Mouse (Mus musculus) forelimb bud, embryonic 11.5 days (tissue): ENCODE measurements at regions not wholly inside any gene's neighbourhood (a gene's known extent, or its start where the extent isn't known, plus 50 kb on each side); places are given as distances from the start of the nearest gene placed in this dataset.

Source experiments
- DNase-seq: peaks from one replicate; pipeline ENCODE4 v3.0.0-alpha.2; 2012; ENCODE audit warnings: low read depth, low spot score

DNA sequence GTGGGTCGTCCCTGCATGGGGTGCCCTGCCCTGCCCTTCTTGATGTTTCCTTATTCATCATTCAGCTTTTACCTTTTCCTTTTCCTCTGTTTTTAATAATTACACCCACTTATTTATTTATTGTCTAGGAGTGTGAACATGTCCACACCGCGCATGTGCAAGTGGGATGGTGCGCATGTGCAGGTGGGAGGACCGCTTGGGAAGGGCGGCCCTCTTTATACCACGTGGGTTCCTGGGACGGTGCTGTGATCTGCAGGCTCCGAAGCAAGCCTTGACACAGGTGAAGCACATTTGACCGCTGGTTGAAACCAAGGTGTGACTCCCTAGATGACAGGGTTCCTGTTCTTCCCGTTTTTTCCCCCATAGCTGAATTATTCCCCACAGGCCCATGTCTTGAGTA is 60.0 kb downstream of the Syf2 start:
- no peak for DNase-seq

DNA sequence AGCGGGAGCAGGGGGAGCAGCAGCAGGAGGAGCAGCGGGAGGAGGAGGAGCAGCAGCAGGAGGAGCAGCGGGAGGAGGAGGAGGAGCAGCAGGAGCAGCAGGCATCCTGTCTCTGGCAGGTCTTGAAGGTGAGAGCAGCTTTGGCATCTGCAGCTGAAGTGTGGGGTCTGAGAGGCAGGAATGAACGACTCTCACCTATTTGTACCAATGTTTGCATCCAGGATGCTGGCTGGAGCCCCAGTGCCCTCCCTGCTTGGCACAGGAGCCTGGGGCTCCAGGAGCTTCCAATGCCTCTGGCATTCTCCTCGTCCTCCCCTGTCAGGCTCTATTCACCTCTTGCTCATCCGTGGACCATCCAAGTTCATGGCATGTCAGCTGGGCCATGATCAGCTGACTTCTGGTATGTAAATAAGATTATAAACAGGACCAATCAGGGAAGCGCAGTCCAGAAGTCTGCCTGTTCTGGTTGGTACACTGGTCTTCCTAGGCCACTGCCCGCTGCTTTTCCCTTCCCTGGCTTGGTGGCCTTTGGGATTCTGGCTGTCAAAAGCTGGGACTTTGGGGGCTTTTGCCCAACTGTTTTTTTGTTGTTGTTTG is 62.9 kb downstream of the Syf2 start:
- no peak for DNase-seq

DNA sequence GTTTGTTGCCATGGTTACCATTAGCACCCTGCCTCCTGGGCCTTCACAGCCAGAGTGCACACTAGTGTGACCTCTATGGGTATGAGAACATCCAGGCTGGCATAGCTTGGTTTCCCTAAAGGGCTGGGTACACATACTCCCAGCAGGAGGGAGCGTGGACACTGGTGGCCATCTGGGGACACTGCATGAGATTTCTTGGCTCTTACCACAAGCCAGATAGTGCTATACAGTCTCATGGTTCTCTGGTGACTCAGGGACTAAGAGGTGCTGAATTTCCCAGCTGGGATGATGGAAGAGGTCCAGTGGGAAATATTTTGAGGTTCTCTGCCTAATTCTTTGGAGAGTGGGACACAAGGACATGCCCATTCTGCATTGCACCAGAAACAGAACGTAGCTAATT is 63.5 kb downstream of the Syf2 start:
- DNase-seq, result no peak

DNA sequence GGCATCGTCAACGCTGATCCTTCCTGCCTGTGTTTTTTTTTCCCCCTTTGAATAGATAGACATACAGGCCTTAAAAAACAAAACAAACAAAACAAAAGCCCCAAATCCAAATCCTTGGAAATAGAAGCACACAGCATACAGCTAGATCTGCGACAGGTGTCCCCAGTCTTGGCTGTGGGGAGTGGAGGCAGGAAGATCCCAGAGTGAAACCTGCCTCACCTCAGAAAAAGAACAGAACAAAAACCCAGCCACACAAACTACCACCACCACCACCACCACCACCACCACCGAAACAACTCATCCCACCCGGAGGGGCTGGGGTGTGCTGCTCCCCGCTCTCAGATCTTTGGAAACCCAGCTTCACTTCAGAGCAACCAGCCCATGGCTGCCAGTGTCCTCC is 64.0 kb downstream of the Syf2 start:
- DNase-seq, result no peak

DNA sequence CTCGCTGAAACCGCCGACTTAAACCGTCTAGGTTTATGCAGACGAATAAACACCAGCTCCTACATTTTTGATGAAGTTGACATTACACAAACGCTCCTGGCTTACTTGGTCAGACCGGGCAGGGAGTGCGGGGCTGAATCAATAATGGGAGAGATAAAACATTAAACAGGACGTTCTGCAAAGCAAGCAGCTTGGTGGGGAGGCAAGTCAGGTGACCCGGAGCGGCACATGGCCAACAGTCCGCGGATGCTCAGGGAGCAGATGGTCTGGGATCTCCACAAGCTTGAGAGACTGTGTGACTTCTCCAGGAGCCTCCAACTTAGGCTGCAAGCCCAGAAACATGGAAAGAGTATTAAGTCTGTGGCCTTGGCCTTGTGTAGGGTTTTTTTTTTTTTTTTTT is 64.4 kb downstream of the Syf2 start:
- DNase-seq, result no peak

DNA sequence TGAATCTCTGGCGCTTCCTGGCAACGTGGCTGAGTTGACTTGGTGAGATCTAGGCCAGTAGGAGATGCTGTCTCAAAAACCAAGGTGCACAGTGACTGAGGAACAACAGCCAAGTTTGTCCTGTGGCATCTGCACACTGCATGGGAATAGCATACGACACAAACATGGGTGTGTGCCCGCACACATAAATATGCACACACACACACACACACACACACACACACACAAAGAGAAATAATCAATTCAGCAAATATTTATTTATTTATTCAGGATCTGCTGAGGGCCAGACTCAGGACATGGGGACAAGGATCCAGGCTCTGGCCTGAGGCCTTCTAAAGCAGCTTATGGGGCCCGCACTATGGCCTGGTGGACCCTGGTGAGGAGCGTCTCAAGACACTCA is 65.4 kb downstream of the Syf2 start:
- DNase-seq, result no peak

- no peak for DNase-seq
Observed at GRCm38 (mm10) chr4:134997461-134998434, 67.0 kb downstream of the Syf2 start.

DNA sequence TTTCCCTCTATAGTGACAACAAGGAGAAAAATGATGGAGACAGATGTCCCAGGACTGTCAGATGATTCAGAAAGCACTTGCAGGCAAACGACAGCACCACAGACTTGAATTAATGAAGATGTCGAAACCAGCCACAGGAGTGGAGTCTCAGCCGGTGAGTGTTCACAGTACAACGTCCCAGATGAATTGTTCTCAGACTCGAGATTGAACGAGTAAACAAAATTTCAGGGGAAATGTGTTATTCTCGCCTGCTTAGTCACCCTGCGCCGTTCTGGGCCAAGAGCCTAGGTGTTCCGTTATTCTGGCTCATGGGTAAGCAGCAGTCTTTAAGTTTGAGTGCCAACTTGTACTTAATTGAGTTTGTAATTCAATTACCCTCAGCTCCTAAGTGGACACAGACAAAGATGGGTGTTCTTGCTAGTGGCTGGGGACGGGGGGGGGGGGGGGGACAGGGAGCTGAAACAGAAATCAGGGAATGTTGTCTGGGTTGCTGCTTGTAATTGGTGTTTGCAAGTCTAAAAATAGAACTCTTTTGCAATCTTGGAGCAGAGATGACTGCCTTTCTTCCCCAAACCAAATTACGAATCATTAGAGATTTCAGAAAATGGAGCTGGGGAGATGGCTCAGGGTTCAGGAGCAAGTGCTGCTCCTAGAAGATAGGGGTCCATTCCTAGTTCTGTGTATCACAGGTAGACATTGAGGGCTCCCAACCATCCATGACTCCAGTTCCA is 68.4 kb downstream of the Syf2 start:
- DNase-seq, result no peak

DNA sequence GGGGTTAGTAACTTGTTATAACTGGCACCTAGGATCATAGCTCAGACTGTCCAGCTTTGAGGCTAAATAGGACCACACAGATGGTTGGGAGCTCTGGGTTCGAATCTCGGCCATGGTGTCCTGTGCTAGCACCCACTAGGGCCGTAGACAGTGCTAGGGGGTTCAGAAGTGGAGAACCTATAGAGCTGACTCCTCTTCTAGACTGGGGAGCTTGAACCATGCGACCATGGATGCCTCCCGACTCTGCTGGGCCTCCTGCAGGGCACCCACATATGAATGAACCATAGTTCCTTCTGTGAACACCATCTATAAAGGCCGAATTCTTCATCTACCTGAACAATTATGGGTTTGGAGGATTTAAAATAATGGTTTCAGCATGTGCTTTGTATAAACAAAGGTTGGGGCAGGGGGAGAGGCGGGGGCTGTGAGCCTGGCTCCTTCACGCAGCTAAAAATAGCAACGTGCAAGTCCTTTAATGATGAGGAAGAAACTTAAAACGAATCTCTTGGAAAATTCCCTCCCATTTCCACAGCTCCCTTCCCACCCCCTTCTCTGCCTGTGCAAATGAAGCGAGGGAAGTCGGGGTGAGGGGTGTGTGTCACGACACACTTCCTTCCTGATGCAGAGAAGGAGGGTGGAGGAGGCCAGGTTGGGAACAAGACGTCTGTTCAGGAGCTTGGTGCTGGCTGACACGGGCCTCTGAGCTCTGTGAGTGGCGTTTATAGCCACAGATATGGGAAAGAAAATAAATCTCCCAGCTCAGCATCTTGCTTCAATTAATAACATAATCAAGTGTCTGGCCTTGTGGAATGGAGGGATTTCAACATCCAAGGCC is 71.6 kb downstream of the Syf2 start:
- DNase-seq, result peak; percentile 69

- no peak for DNase-seq
Observed at GRCm38 (mm10) chr4:135011365-135011764, 80.7 kb downstream of the Syf2 start.

DNA sequence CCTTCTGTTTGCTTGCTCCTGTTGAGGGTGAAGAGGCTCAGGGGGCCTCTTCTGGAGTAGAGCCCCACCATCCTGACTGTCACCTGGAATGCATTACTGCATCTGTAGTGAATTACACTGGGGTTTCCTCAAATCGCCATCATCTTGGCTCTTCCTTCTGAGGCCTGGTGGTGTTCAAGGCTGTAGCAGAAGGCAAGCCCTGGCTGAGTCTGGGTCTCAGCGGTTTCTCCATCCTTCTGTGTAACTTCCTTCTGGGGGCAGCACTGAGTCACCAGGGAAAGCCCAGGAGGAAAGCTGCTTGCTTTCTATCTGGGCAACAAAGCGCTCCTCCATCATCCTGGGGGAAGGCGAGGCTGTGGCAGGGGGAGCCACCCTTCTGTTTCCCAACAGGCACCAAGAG is 82.2 kb downstream of the Syf2 start:
- DNase-seq, result no peak

GRCm38 (mm10) chr4:135013932-135014331 is 83.2 kb downstream of the Syf2 start:
- no peak for DNase-seq

DNA sequence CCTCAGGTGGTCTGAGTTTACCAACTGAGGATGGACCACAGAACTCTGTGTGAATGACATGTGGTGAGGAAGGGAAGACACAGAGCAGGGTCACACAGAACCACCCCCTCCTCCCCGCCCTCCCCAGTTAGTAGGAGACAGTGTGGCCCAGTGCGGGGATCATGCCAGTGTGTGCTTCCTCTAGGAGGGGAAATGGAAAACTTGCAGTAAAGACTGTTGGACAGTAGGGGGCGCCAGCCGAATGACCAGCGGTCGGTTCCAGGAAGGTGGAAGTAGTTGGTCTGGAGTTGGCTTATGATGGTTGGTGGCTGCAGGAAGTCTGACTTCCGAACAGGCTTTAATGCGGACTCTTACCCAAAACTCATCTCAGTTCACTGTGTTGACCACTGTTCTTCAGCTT is 87.3 kb downstream of the Syf2 start:
- DNase-seq, result peak; percentile 64

- no peak for DNase-seq
Observed at GRCm38 (mm10) chr4:135019120-135019519, 88.4 kb downstream of the Syf2 start.

GRCm38 (mm10) chr4:135020262-135020991 is 89.7 kb downstream of the Syf2 start:
- no peak for DNase-seq

DNA sequence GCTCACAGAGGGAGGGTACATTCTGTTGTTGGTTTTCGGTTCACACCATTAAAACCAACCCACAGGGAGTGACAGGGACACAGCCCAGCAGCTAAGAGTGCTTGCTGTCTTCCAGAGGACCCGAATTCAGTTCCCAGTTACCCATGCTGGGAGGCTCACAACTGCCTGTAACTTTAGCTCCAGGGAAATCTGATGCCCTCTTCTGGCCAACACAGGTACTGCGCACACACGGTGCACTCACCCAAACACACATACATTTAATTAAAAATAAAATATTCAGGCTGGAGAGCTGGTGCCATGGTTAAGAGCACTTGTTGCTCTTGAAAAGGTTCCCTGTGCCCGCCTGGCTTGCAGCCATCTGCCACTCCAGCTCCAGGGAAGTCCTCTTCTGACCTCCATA is 92.5 kb downstream of the Syf2 start:
- no peak for DNase-seq

- DNase-seq, result no peak
Observed at GRCm38 (mm10) chr4:135025802-135026201, 94.7 kb upstream of the Runx3 start.

- DNase-seq, result no peak
Observed at GRCm38 (mm10) chr4:135027136-135027535, 93.3 kb upstream of the Runx3 start.

DNA sequence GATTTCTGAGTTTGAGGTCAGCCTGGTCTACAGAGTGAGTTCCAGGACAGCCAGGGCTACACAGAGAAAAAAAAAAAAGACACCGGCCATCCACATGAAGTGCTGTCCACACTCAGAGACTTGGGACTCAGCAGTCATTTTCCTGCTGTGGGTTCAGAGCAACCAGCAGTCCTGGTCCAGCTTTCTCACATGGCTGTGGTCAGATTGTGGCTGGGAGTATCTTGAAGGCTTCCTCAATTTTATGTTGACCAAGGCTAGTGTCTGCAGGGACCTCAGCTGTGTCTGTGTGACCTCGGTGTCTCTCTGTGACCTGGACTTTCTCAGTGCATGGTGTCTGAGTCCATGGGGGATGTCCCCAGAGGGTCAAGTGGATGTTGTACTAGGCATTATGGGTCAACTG is 90.7 kb upstream of the Runx3 start:
- DNase-seq, result no peak

- DNase-seq, result no peak
Observed at GRCm38 (mm10) chr4:135032461-135032860, 88.0 kb upstream of the Runx3 start.

GRCm38 (mm10) chr4:135033302-135033701 is 87.2 kb upstream of the Runx3 start:
- DNase-seq, result no peak
